Mouse (Mus musculus) midbrain, embryonic 15.5 days (tissue): ENCODE measurements at regions not wholly inside any gene's neighbourhood (a gene's known extent, or its start where the extent isn't known, plus 50 kb on each side); places are given as distances from the start of the nearest gene placed in this dataset.

Source experiments
- ATAC-seq: fragments of 200-750 bp; cut with Nextera tagmentation; replicated peaks from 2 replicates; pipeline ENCODE4 v1.8.0; 2017; ENCODE audit warnings: moderate TSS enrichment
- H3K27ac ChIP-seq: fragments of 300-500 bp; sonication (generic); 2 replicates; pipeline ENCODE4 v1.5.1; 2015; ENCODE audit warnings: mild to moderate bottlenecking, inconsistent platforms
- H3K27me3 ChIP-seq: fragments of 300-500 bp; sonication (generic); replicated peaks from 2 replicates; pipeline ENCODE4 v1.6.1; 2015; ENCODE audit warnings: inconsistent platforms
- H3K36me3 ChIP-seq: fragments of 300-500 bp; sonication (generic); replicated peaks from 2 replicates; pipeline ENCODE4 v1.6.1; 2015; ENCODE audit warnings: inconsistent platforms
- H3K4me1 ChIP-seq: fragments of 300-500 bp; sonication (generic); 2 replicates; pipeline ENCODE4 v1.6.1; 2015; ENCODE audit warnings: inconsistent platforms
- H3K4me2 ChIP-seq: fragments of 300-500 bp; sonication (generic); 2 replicates; pipeline ENCODE4 v1.6.1; 2015; ENCODE audit warnings: inconsistent platforms, mild to moderate bottlenecking, moderate library complexity
- H3K4me3 ChIP-seq: fragments of 300-500 bp; sonication (generic); 2 replicates; pipeline ENCODE4 v1.5.1; 2015; ENCODE audit warnings: mild to moderate bottlenecking, inconsistent platforms
- H3K9ac ChIP-seq: fragments of 300-500 bp; sonication (generic); 2 replicates; pipeline ENCODE4 v1.6.1; 2015; ENCODE audit warnings: mild to moderate bottlenecking, inconsistent platforms
- H3K9me3 ChIP-seq: fragments of 300-500 bp; sonication (generic); 2 replicates; pipeline ENCODE4 v1.6.1; 2016; ENCODE audit warnings: inconsistent platforms
- WGBS: fragments of 180-500 bp; shearing (Covaris S2); methylation state at CpG from one replicate; pipeline ENCODE4 v1.1.7; 2015; ENCODE audit warnings: mixed read lengths; 5-methylcytosine and 5-hydroxymethylcytosine counted together

DNA sequence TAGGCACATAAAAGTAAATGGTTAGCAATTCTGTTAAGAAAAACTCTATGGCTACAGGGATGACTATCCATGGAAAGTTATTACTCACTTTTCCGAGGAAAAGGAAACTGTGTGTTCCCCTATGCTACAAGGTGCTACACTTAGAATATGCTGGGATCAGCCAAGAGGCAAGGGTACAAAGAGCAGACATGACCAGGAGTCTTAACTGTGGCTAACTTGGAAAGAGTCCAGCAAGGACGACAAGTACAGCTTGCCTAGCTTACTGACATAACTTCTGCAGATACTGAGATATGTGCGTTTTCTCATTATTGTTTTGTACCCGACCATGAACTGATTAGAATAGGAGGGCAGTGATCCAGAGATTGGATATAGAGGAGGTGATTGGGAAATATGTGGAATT lies 296.4 kb downstream of the Gm16223 start:
- Histone ChIP-seq H3K4me3 (no peak overlapping the region), H3K36me3 (no peaks in the 10 kb centered on the region), H3K27me3 (no peaks in the 10 kb centered on the region), H3K9ac (no peak overlapping the region), H3K4me2 (no peak overlapping the region), H3K27ac (no peak overlapping the region), H3K9me3 (no peaks in the 10 kb centered on the region), H3K4me1 (no peaks in the 10 kb centered on the region)
- ATAC-seq: no peak
- 78% methylated on average over 4 of the region's 4 CpGs for WGBS

DNA sequence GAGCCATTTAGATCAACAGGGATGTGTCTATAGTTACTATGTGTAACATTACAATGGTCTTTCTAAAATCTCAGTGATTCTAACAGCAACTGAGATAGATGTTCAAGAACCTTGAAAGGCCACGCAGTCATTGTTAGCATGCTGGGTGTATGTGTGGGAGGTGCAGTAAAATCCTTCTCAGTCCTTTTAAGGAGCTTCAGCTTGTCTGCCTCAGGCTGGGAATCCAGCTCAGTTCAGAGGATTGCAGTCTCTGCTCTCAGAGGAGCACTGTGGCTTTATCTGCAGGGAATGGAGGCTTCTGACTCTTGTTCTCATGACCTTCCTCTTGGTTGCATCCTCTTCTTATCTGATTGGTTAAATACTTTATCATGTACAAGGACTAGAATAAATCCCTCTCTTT lies 320.2 kb downstream of the Gm16223 start:
- Histone ChIP-seq H3K27ac (no peak overlapping the region), H3K4me2 (no peak overlapping the region), H3K9me3 (no peaks in the 10 kb centered on the region), H3K4me3 (no peak overlapping the region), H3K27me3 (no peaks in the 10 kb centered on the region), H3K4me1 (no peaks in the 10 kb centered on the region), H3K36me3 (no peaks in the 10 kb centered on the region), H3K9ac (no peak overlapping the region)
- WGBS: 78% methylated on average over 1 of the region's 1 CpGs
- ATAC-seq: no peak

DNA sequence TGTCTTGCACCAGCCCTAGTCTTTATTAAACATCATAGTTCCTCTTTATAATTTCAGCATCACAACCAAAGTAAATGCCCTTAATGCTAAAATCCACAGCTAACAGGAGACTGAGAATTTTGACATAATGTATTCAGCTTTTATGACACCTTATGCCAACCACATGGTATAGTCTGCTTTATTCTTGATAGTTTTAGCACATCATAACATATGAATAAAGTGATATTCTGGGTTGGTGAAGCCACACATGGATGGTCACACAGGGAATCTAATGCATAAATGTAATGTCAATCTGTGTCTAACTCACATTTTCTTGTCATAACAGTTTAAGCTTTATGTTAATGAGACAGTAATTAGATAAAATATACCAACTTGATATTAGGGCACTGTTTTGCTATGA lies 328.9 kb downstream of the Gm16223 start:
- Histone ChIP-seq H3K9me3 (no peaks in the 10 kb centered on the region), H3K4me3 (no peak overlapping the region), H3K27me3 (no peaks in the 10 kb centered on the region), H3K9ac (no peak overlapping the region), H3K4me1 (no peaks in the 10 kb centered on the region), H3K27ac (no peak overlapping the region), H3K4me2 (no peak overlapping the region), H3K36me3 (no peaks in the 10 kb centered on the region)
- no peak for ATAC-seq

DNA sequence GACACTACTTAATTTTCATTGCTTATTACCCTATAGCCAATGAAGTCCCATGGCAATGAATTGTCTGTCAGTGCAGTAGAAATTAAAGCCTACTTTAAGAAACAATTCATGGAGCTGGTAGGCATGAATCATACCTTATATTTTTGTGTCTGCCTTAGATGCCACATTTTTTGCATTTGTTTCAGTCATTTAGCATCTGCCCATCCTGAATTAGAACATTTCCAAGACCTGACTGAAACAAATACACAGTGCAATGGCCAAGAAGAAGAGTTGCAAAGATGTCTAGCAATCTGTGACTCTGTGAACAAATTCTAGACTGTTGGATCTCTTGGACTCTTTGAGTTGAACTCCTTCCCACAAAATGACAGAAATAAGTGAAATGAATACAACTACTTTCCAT lies 342.2 kb downstream of the Gm16223 start:
- ATAC-seq: no peak
- Histone ChIP-seq H3K4me1 (no peaks in the 10 kb centered on the region), H3K27me3 (no peaks in the 10 kb centered on the region), H3K9me3 (no peaks in the 10 kb centered on the region), H3K4me2 (no peak overlapping the region), H3K27ac (no peak overlapping the region), H3K4me3 (no peak overlapping the region), H3K36me3 (no peaks in the 10 kb centered on the region), H3K9ac (no peak overlapping the region)

DNA sequence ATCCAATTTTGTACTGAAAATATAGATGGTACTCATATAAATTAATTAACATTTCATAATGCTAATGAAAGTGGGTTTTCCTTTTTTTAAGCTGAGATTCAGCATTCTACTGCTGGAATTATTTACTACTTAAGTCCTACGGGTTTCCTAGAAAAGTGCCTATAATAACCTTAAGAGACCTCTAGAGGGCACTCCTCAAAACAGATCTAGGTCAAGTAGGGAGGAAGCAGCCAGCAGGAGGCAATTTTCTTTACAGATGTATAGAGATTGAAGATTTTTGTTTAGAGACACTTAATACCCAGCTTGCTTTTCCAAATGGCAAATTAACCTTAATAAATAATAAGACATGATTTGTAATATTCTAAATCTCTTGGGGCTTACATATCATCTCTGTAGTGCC lies 344.5 kb downstream of the Gm16223 start:
- WGBS: 25% methylated on average over 1 of the region's 1 CpGs
- Histone ChIP-seq H3K27ac (no peak overlapping the region), H3K9ac (no peak overlapping the region), H3K27me3 (no peaks in the 10 kb centered on the region), H3K4me3 (no peak overlapping the region), H3K4me2 (no peak overlapping the region), H3K36me3 (no peaks in the 10 kb centered on the region), H3K9me3 (no peaks in the 10 kb centered on the region), H3K4me1 (no peaks in the 10 kb centered on the region)
- no peak for ATAC-seq

DNA sequence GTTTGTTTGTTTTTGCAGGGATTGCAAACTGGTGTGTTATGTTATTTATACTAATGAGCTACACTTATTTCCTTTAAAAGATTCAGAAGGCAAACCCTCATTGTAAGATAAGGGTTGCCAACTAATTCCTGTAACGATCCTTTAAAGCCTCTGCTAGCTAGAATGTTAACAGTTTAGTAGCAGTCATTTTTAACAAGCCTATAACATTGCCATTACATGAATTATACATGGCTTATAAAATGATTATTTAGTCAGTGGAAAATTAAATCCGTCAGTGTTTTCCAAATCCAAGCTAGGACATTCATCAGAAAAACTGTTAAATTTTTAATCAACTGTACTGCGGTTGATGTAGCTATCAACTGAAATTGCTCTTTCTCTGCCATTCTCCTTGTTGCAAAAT lies 358.1 kb downstream of the Gm16223 start:
- Histone ChIP-seq H3K27me3 (no peaks in the 10 kb centered on the region), H3K4me1 (no peaks in the 10 kb centered on the region), H3K36me3 (no peaks in the 10 kb centered on the region), H3K9me3 (no peaks in the 10 kb centered on the region), H3K4me2 (no peak overlapping the region), H3K27ac (no peak overlapping the region), H3K4me3 (no peak overlapping the region), H3K9ac (no peak overlapping the region)
- WGBS: 45% methylated on average over 3 of the region's 3 CpGs
- ATAC-seq: no peak

DNA sequence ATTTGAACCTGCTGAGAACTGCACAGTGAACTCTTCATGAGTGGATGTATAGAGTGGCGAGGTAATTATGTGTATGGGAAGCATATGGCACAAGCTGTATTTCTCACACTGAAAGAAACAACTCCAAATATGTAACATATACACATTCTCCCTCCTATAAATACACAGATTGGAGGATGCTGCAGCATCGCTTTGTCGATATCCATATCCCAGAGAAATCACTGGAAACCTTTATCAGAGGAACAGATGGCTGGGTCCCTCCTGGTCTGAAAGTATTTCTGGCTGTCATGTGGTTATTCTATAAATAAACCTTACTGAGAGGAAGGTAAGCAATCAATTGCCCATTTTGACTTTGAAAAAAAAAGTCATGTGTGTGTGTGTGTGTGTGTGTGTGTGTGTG lies 365.4 kb downstream of the Gm16223 start:
- 87% methylated on average over 3 of the region's 3 CpGs for WGBS

DNA sequence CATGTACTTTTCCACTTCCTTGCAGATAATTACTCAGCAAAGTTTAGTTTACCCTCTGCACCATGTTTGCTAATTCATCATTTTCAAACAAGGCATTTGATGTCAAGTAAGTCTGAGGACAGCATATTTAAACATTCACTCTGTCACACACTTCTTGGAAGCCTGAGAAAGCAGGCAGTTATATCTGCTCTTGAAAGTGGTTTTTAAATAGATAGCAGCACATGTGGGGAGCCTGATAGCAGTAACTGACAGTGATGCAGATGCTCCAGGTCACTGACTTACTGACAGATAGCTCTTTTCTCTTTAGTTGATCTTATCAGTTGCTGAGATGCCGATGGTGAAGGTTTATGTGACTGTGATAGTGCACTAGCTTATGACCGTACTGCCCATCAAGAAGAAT lies 380.9 kb downstream of the Gm16223 start:
- no peak overlapping the region for H3K4me3 ChIP-seq
- no peaks in the 10 kb centered on the region for H3K4me1 ChIP-seq
- H3K4me2 ChIP-seq: no peak overlapping the region
- 81% methylated on average over 2 of the region's 2 CpGs for WGBS
- H3K27me3 ChIP-seq: no peaks in the 10 kb centered on the region
- H3K27ac ChIP-seq: no peak overlapping the region
- no peaks in the 10 kb centered on the region for H3K36me3 ChIP-seq
- 0 out of 2 replicates have a peak, but pooled peaks have one; percentile 42 for ATAC-seq
- no peaks in the 10 kb centered on the region for H3K9me3 ChIP-seq
- no peak overlapping the region for H3K9ac ChIP-seq

More for the DNA sequence above, 365.4 kb downstream of the Gm16223 start:
- no peak for ATAC-seq
- no peaks in the 10 kb centered on the region for H3K9me3 ChIP-seq
- H3K4me3 ChIP-seq: no peak overlapping the region
- H3K27ac ChIP-seq: no peak overlapping the region
- no peaks in the 10 kb centered on the region for H3K4me1 ChIP-seq
- no peaks in the 10 kb centered on the region for H3K36me3 ChIP-seq
- H3K9ac ChIP-seq: no peak overlapping the region
- no peaks in the 10 kb centered on the region for H3K27me3 ChIP-seq
- no peak overlapping the region for H3K4me2 ChIP-seq

DNA sequence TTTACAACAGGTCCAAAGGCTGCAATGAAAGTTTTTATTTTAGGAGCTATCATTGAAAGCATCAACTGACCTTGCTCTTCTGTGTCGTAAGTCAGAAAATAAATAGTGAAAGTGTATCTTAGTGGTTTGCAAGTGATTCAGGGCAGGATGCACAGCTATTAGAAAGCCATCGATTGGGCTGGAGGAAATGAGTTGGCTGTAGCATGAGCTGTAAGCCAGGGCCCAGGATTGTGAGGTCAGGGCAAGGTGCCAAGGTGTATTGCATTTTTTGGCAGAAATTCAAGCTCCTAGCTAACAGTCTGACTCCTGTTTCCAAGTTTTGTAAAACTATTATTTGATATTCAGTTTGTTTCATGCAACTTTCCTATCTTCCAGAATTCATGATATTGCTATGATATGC lies 381.8 kb downstream of the Gm16223 start:
- Histone ChIP-seq H3K4me3 (no peak overlapping the region), H3K27ac (no peak overlapping the region), H3K36me3 (no peaks in the 10 kb centered on the region), H3K9ac (no peak overlapping the region), H3K9me3 (no peaks in the 10 kb centered on the region), H3K4me1 (no peaks in the 10 kb centered on the region), H3K27me3 (no peaks in the 10 kb centered on the region), H3K4me2 (no peak overlapping the region)
- WGBS: 88% methylated on average over 2 of the region's 2 CpGs
- ATAC-seq: no peak

DNA sequence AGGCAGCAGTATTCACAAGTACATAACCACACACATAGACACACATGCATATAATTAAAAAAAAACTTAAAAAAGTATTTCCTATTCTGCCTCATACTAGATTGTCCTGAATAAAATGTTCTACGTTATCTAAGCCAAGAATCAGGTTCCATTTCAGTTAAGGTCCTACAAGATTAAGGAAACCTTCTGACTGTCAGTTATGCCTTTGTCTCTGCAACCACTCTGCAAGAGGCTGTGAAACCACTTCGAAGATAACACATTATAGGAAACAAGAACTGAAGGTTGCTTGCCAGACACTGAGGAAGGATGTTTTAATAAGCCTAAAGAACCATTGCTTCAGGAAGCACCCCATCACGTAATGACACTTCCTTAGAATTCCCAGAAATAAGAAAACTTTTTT lies 385.9 kb downstream of the Gm16223 start:
- no peak for ATAC-seq
- Histone ChIP-seq H3K4me1 (no peaks in the 10 kb centered on the region), H3K27ac (no peak overlapping the region), H3K27me3 (no peaks in the 10 kb centered on the region), H3K9ac (no peak overlapping the region), H3K4me3 (no peak overlapping the region), H3K36me3 (no peaks in the 10 kb centered on the region), H3K9me3 (no peaks in the 10 kb centered on the region), H3K4me2 (no peak overlapping the region)
- WGBS: 79% methylated on average over 3 of the region's 3 CpGs

DNA sequence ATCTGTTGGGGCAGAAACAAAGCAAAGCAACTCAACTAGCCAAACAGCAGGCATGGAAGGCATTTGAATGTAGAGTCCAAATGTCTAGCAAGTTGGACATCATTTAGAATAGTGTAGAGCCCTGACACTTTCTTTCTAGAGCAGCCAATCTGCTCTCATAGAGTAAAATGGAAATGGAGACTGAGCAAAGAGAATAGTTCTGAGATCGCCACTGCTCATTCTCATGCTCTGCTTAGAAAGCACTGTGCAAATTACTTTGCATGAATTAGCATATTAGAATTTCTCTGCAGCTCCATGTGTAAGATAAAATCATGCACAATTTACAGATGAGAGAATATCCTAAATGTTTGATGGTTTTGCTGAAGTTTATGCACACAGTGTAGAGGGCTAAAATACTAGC lies 393.4 kb downstream of the Gm16223 start:
- H3K4me3 ChIP-seq: no peak overlapping the region
- H3K4me1 ChIP-seq: no peaks in the 10 kb centered on the region
- no peak for ATAC-seq
- H3K27me3 ChIP-seq: no peaks in the 10 kb centered on the region
- no peaks in the 10 kb centered on the region for H3K9me3 ChIP-seq
- no peak overlapping the region for H3K27ac ChIP-seq
- H3K36me3 ChIP-seq: no peaks in the 10 kb centered on the region
- no peak overlapping the region for H3K9ac ChIP-seq
- 67% methylated on average over 1 of the region's 1 CpGs for WGBS
- H3K4me2 ChIP-seq: no peak overlapping the region

DNA sequence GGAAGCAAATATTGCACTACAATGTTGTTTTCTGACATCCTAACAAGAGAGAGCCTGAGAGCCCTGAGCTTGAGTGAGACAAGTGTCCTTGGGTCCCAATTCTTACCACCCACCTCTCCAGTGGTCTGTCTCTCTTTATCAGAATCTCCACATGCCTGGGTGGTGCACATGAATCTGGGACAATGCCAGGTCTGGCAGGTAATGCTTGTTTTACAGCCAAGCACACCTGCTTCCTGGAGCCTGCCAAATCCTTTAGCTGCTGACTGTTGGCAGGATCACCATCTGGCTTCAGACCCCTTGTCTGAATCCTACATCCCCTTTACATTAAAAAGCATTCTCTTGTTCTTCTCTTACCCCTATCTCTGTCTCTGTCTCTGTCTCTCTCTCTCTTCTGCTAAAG lies 397.1 kb downstream of the Gm16223 start:
- no peak for ATAC-seq
- Histone ChIP-seq H3K36me3 (no peaks in the 10 kb centered on the region), H3K9ac (no peak overlapping the region), H3K27me3 (no peaks in the 10 kb centered on the region), H3K4me1 (no peaks in the 10 kb centered on the region), H3K9me3 (no peaks in the 10 kb centered on the region), H3K27ac (no peak overlapping the region), H3K4me2 (no peak overlapping the region), H3K4me3 (no peak overlapping the region)

DNA sequence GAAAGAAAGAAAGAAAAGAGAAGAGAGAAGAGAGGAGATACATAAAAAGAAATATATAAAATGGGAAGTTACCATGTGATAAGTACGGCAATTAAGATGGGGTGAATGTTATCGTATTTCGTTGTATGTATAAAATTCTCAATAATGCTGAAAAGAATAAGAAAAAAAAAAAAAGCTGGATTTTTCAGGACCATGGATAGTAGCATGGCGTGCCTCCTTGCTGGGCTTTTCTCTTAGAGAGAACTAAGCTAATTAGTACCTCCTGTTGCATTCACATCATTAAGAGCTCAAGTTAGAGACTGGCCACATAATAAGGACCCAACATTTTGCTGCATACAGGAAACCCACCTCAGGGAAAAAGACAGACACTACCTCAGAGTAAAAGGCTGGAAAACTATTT lies 405.7 kb downstream of the Gm16223 start:
- no peaks in the 10 kb centered on the region for H3K4me1 ChIP-seq
- H3K4me2 ChIP-seq: no peak overlapping the region
- no peaks in the 10 kb centered on the region for H3K9me3 ChIP-seq
- ATAC-seq: no peak
- H3K27ac ChIP-seq: no peak overlapping the region
- H3K36me3 ChIP-seq: no peaks in the 10 kb centered on the region
- 85% methylated on average over 4 of the region's 4 CpGs for WGBS
- H3K9ac ChIP-seq: no peak overlapping the region
- no peak overlapping the region for H3K4me3 ChIP-seq
- no peaks in the 10 kb centered on the region for H3K27me3 ChIP-seq
